Mouse (Mus musculus) gastrocnemius, postnatal 25 days (tissue): ENCODE data around the gene Nol9. TPM values are rescaled to one million over a fixed set of nuclear protein-coding genes. Genes with fewer than 3 reads are reported as not detected.
"Not testable (repeated sequence)": the region's sequence is repeated elsewhere in the genome, so short reads cannot be mapped to it uniquely, and the experiment has no call there.

Source experiments
- DNase-seq: peaks from one replicate; pipeline ENCODE4 v3.0.0; 2022
- total RNA-seq, 2 experiments: library from RNA; stranded (reverse); gene quantifications; 1 replicate in 1 of 2; 2 replicates in 1 of 2; pipeline ENCODE4 v1.2.3; 2021

The Nol9 gene
- total RNA-seq, 2 experiments from 2014 or later, result 9.6 TPM

- DNase-seq, result no peak
Measured at GRCm38 (mm10) chr4:152010707-152011134, 28.4 kb upstream of the Nol9 start.

GRCm38 (mm10) chr4:152011171-152011760 is 27.9 kb upstream of the Nol9 start:
- no peak for DNase-seq

- DNase-seq, result no peak
Measured at GRCm38 (mm10) chr4:152012109-152012508, 27.0 kb upstream of the Nol9 start.

- peak; percentile 71 for DNase-seq
Measured at GRCm38 (mm10) chr4:152013036-152013813, 25.9 kb upstream of the Nol9 start.

- DNase-seq, result no peak
Measured at GRCm38 (mm10) chr4:152019073-152019472, 20.0 kb upstream of the Nol9 start.

GRCm38 (mm10) chr4:152020024-152020423 is 19.1 kb upstream of the Nol9 start:
- DNase-seq, result no peak

- no peak for DNase-seq
Measured at GRCm38 (mm10) chr4:152021568-152022097, 17.5 kb upstream of the Nol9 start.

GRCm38 (mm10) chr4:152022506-152022905 is 16.6 kb upstream of the Nol9 start:
- DNase-seq, result no peak

GRCm38 (mm10) chr4:152024525-152024924 is 14.6 kb upstream of the Nol9 start:
- no peak for DNase-seq

GRCm38 (mm10) chr4:152026751-152027508 is 12.2 kb upstream of the Nol9 start:
- no peak for DNase-seq

GRCm38 (mm10) chr4:152027524-152027923 is 11.6 kb upstream of the Nol9 start, which contains the start of gene Zbtb48:
Gene Zbtb48, minus strand, starts transcription at chr4:152027671.
- peak; percentile 96 for DNase-seq

GRCm38 (mm10) chr4:152028456-152028855 is 10.7 kb upstream of the Nol9 start:
- no peak for DNase-seq

GRCm38 (mm10) chr4:152029087-152029486 is 10.0 kb upstream of the Nol9 start:
- DNase-seq, result no peak

GRCm38 (mm10) chr4:152029997-152030396 is 9.1 kb upstream of the Nol9 start:
- no peak for DNase-seq

GRCm38 (mm10) chr4:152032922-152033321 is 6.2 kb upstream of the Nol9 start:
- no peak for DNase-seq

GRCm38 (mm10) chr4:152036464-152036863 is 2.7 kb upstream of the Nol9 start:
- not testable (repeated sequence) for DNase-seq

- peak; percentile 46 for DNase-seq
Measured at GRCm38 (mm10) chr4:152038225-152038984, 716 bp upstream of the Nol9 start, which contains the start of gene Tas1r1. Gene Tas1r1, minus strand, starts transcription at chr4:152038568.

GRCm38 (mm10) chr4:152039831-152040310 is 750 bp downstream of the Nol9 start:
- DNase-seq, result no peak

GRCm38 (mm10) chr4:152041924-152042641 is 3.0 kb downstream of the Nol9 start:
- no peak for DNase-seq

- no peak for DNase-seq
Measured at GRCm38 (mm10) chr4:152043171-152043570, 4.0 kb downstream of the Nol9 start.

GRCm38 (mm10) chr4:152044609-152045008 is 5.5 kb downstream of the Nol9 start:
- DNase-seq, result no peak
